12 mouse cellular contexts compared by ENCODE assay signal in genomic region chr4:118022406-118022805, GRCm38 (mm10).
"Had no signal": no experiment of that assay in that cellular context is flagged by ENCODE, and none has a peak within 500 bp of the region (broad histone marks: within the 10 kb centered on the region; RNA-seq: fewer than 3 reads in every experiment).

No protein-coding gene starts in this region.

- H3K9ac ChIP-seq: limb, embryonic 13.5 days; liver, embryonic 14.5 days; lung, embryonic 14.5 days; neural tube, embryonic 15.5 days had no signal

- H3K9me3 ChIP-seq: limb, embryonic 13.5 days; midbrain, embryonic 10.5 days; neural tube, embryonic 15.5 days had no signal

- DNase-seq: kidney, adult 11 months; kidney, adult 9 months; kidney, postnatal 14 days; left cerebral cortex, postnatal 4 days; lung, embryonic 14.5 days; midbrain, embryonic 14.5 days; thymus, postnatal 4 days had no signal

- H3K4me2 ChIP-seq: limb, embryonic 13.5 days; lung, embryonic 14.5 days; neural tube, embryonic 15.5 days had no signal

- H3K36me3 ChIP-seq: limb, embryonic 13.5 days; midbrain, embryonic 10.5 days; neural tube, embryonic 15.5 days had no signal

- H3K4me3 ChIP-seq: limb, embryonic 13.5 days; midbrain, embryonic 10.5 days; myocyte; neural tube, embryonic 15.5 days had no signal

- H3K27ac ChIP-seq: limb, embryonic 13.5 days; liver, embryonic 14.5 days; midbrain, embryonic 10.5 days; neural tube, embryonic 15.5 days had no signal

- H3K27me3 ChIP-seq: limb, embryonic 13.5 days; neural tube, embryonic 15.5 days had no signal
